Mouse (Mus musculus): Measurements from ENCODE around the gene Colgalt1. TPM values are rescaled to one million over a fixed set of nuclear protein-coding genes. Genes with fewer than 3 reads are reported as not detected.

Gene Colgalt1
- polyA plus RNA-seq, 1 experiment, result 59.8 TPM

GRCm38 (mm10) chr8:71637149-71638095 lies 26.6 kb downstream of the Colgalt1 start:
- Histone ChIP-seq H3K27me3 (ENCODE audit: control insufficient read depth, insufficient read depth, low read length) (no peaks in the 10 kb centered on the region), H3K36me3 (ENCODE audit: control insufficient read depth, insufficient read depth, low read length) (no peaks in the 10 kb centered on the region), H3K4me1 (ENCODE audit: control insufficient read depth, insufficient read depth, insufficient read length, low read length) (no peaks in the 10 kb centered on the region; the same call in 1 of the 2 replicates), H3K4me3 (ENCODE audit: low read depth, low read length) (no peak overlapping the region), H3K27ac (ENCODE audit: insufficient read depth, low read depth, low read length) (no peak overlapping the region)
- TF ChIP-seq POLR2A (IDR thresholded peaks at IDR 0.05; ENCODE audit: low read depth, low read length) (no peak), CTCF (IDR thresholded peaks at IDR 0.05; ENCODE audit: extremely low read depth, insufficient read length, insufficient replicate concordance, low read depth, low read length) (no peak)
- WGBS, result 65% methylated on average over 8 of the region's 8 CpGs

GRCm38 (mm10) chr8:71638321-71638720 lies 27.5 kb downstream of the Colgalt1 start:
- Histone ChIP-seq H3K27ac (ENCODE audit: insufficient read depth, low read depth, low read length) (no peak overlapping the region), H3K36me3 (ENCODE audit: control insufficient read depth, insufficient read depth, low read length) (no peaks in the 10 kb centered on the region), H3K27me3 (ENCODE audit: control insufficient read depth, insufficient read depth, low read length) (no peaks in the 10 kb centered on the region), H3K4me3 (ENCODE audit: low read depth, low read length) (no peak overlapping the region), H3K4me1 (ENCODE audit: control insufficient read depth, insufficient read depth, insufficient read length, low read length) (no peaks in the 10 kb centered on the region; the same call in 1 of the 2 replicates)
- no peak for TF ChIP-seq CTCF (IDR thresholded peaks at IDR 0.05; ENCODE audit: extremely low read depth, insufficient read length, insufficient replicate concordance, low read depth, low read length)
- WGBS, result 66% methylated on average over 6 of the region's 6 CpGs

GRCm38 (mm10) chr8:71639318-71639717 lies 28.5 kb downstream of the Colgalt1 start:
- H3K4me3 ChIP-seq (ENCODE audit: low read depth, low read length), result no peak overlapping the region
- H3K36me3 ChIP-seq (ENCODE audit: control insufficient read depth, insufficient read depth, low read length), result no peaks in the 10 kb centered on the region
- TF ChIP-seq POLR2A (IDR thresholded peaks at IDR 0.05; ENCODE audit: low read depth, low read length) (no peak), CTCF (IDR thresholded peaks at IDR 0.05; ENCODE audit: extremely low read depth, insufficient read length, insufficient replicate concordance, low read depth, low read length) (no peak)
- no peaks in the 10 kb centered on the region; the same call in 1 of the 2 replicates for H3K4me1 ChIP-seq (ENCODE audit: control insufficient read depth, insufficient read depth, insufficient read length, low read length)
- WGBS, result 74% methylated on average over 4 of the region's 4 CpGs
- H3K27ac ChIP-seq (ENCODE audit: insufficient read depth, low read depth, low read length), result no peak overlapping the region
- H3K27me3 ChIP-seq (ENCODE audit: control insufficient read depth, insufficient read depth, low read length), result no peaks in the 10 kb centered on the region

- no peak for TF ChIP-seq POLR2A (IDR thresholded peaks at IDR 0.05; ENCODE audit: low read depth, low read length)
- no peak for TF ChIP-seq CTCF (IDR thresholded peaks at IDR 0.05; ENCODE audit: extremely low read depth, insufficient read length, insufficient replicate concordance, low read depth, low read length)
- Histone ChIP-seq H3K4me3 (ENCODE audit: low read depth, low read length) (no peak overlapping the region), H3K4me1 (ENCODE audit: control insufficient read depth, insufficient read depth, insufficient read length, low read length) (no peaks in the 10 kb centered on the region), H3K27ac (ENCODE audit: insufficient read depth, low read depth, low read length) (no peak overlapping the region), H3K27me3 (ENCODE audit: control insufficient read depth, insufficient read depth, low read length) (no peaks in the 10 kb centered on the region), H3K36me3 (ENCODE audit: control insufficient read depth, insufficient read depth, low read length) (no peaks in the 10 kb centered on the region)
- 78% methylated on average over 9 of the region's 9 CpGs for WGBS
Measured at GRCm38 (mm10) chr8:71645510-71645909, 34.7 kb downstream of the Colgalt1 start.

- H3K27me3 ChIP-seq (ENCODE audit: control insufficient read depth, insufficient read depth, low read length), result peaks cover 14% of the 10 kb centered on the region
- peaks cover 9% of the 10 kb centered on the region for H3K4me1 ChIP-seq (ENCODE audit: control insufficient read depth, insufficient read depth, insufficient read length, low read length)
- WGBS, result 2% methylated on average over 24 of the region's 24 CpGs
- TF ChIP-seq CTCF (IDR thresholded peaks at IDR 0.05; ENCODE audit: extremely low read depth, insufficient read length, insufficient replicate concordance, low read depth, low read length), result no peak
- no peak for TF ChIP-seq POLR2A (IDR thresholded peaks at IDR 0.05; ENCODE audit: low read depth, low read length)
- H3K36me3 ChIP-seq (ENCODE audit: control insufficient read depth, insufficient read depth, low read length), result no peaks in the 10 kb centered on the region
- H3K27ac ChIP-seq (ENCODE audit: insufficient read depth, low read depth, low read length), result no peak overlapping the region
- no peak overlapping the region for H3K4me3 ChIP-seq (ENCODE audit: low read depth, low read length)
Measured at GRCm38 (mm10) chr8:71654600-71654999, 43.8 kb downstream of the Colgalt1 start.

- Histone ChIP-seq H3K27me3 (ENCODE audit: control insufficient read depth, insufficient read depth, low read length) (peaks cover 17% of the 10 kb centered on the region), H3K27ac (ENCODE audit: insufficient read depth, low read depth, low read length) (no peak overlapping the region), H3K4me1 (ENCODE audit: control insufficient read depth, insufficient read depth, insufficient read length, low read length) (peaks cover 9% of the 10 kb centered on the region), H3K36me3 (ENCODE audit: control insufficient read depth, insufficient read depth, low read length) (no peaks in the 10 kb centered on the region), H3K4me3 (ENCODE audit: low read depth, low read length) (no peak overlapping the region)
- 25% methylated on average over 8 of the region's 9 CpGs for WGBS
- no peak for TF ChIP-seq POLR2A (IDR thresholded peaks at IDR 0.05; ENCODE audit: low read depth, low read length)
- no peak for TF ChIP-seq CTCF (IDR thresholded peaks at IDR 0.05; ENCODE audit: extremely low read depth, insufficient read length, insufficient replicate concordance, low read depth, low read length)
Measured at GRCm38 (mm10) chr8:71657816-71658215, 47.0 kb downstream of the Colgalt1 start.

GRCm38 (mm10) chr8:71658515-71659049 lies 47.8 kb downstream of the Colgalt1 start:
- Histone ChIP-seq H3K27me3 (ENCODE audit: control insufficient read depth, insufficient read depth, low read length) (peaks cover 17% of the 10 kb centered on the region), H3K36me3 (ENCODE audit: control insufficient read depth, insufficient read depth, low read length) (no peaks in the 10 kb centered on the region), H3K4me1 (ENCODE audit: control insufficient read depth, insufficient read depth, insufficient read length, low read length) (peaks cover 9% of the 10 kb centered on the region), H3K27ac (ENCODE audit: insufficient read depth, low read depth, low read length) (no peak overlapping the region), H3K4me3 (ENCODE audit: low read depth, low read length) (no peak overlapping the region)
- TF ChIP-seq POLR2A (IDR thresholded peaks at IDR 0.05; ENCODE audit: low read depth, low read length) (no peak), CTCF (IDR thresholded peaks at IDR 0.05; ENCODE audit: extremely low read depth, insufficient read length, insufficient replicate concordance, low read depth, low read length) (no peak)
- WGBS, result 21% methylated on average over 17 of the region's 17 CpGs

All from small intestine, adult 2 months (tissue).